Mouse (Mus musculus) left cerebral cortex, adult 2 months (tissue): Measurements from ENCODE around the gene Tdrd9. TPM values are rescaled to one million over a fixed set of nuclear protein-coding genes. Genes with fewer than 3 reads are reported as not detected.
"Not testable (repeated sequence)": the region's sequence is repeated elsewhere in the genome, so short reads cannot be mapped to it uniquely, and the experiment has no call there.

Experiments used
- DNase-seq, 2 experiments: peaks; one replicate each; pipeline ENCODE4 v3.0.0; 2021 to 2022; ENCODE audit warnings: low spot score in 2 of 2, mixed read lengths in 1 of 2; ENCODE audit errors: extremely low spot score in 1 of 2
- H3K27ac ChIP-seq: fragments of 200-600 bp; 2 replicates; pipeline ENCODE4 v1.8.1; 2022
- H3K4me3 ChIP-seq: fragments of 200-600 bp; 2 replicates; pipeline ENCODE4 v1.8.1; 2022
- CTCF ChIP-seq: fragments of 200-600 bp; IDR thresholded peaks from 2 replicates; pipeline ENCODE4 v1.8.1; 2022; ENCODE audit warnings: antibody characterized with exemption, mild to moderate bottlenecking, moderate library complexity
- intact Hi-C: fragments of 180-260 bp; cut with DNase I; formaldehyde crosslinking; loops from one replicate; pipeline ENCODE4 v1.15.1; 2025
- long read RNA-seq, 2 experiments: library from polyadenylated mRNA; stranded (forward); transcript quantifications; one replicate each; pipeline ENCODE4 v2.0.0; 2021; ENCODE audit warnings: borderline mapping rate in 2 of 2
- total RNA-seq, 2 experiments: library from RNA; stranded (reverse); gene quantifications; 2 replicates each; pipeline ENCODE4 v1.2.3; 2021

Tdrd9 gene
- under 1 TPM; 0.56 to 0.57 TPM for total RNA-seq
- long read RNA-seq, experiment 1, result 0 reads
- long read RNA-seq, experiment 2, partial matches to known transcripts, result 0 of 1 reads
- long read RNA-seq, experiment 2, other reads (novel, unspliced or antisense), result 1 of 1 reads

DNA sequence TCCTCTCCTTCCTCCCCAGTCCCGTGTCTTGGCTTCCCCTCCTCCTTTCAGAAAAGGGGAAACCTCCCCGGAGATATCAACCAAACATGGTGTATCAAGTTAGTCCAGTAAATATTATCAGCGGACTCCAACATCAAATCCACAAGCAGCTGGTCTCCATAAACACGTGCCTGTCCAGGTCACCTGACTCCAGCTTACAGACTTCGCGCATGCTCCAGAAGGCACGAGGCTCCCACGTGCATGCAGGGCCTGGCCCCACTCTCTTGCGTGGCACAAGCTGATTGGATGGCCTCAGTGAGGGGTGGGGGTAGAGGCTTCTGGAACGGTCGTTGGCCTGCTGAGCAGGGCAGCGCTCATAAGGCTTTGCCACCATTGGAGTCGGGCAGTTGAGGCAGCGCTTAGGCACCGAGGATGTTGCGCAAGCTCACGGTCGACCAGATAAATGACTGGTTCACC, at the start of gene Tdrd9:
Gene Tdrd9 (plus strand): TSS at position 329 of the 456 bp plus-strand sequence.
- Histone ChIP-seq H3K27ac (no peak within 1 kb of the TSS), H3K4me3 (no peak within 1 kb of the TSS)
- intact Hi-C loops, result no loop called here
- TF ChIP-seq CTCF, result no peak
- no peak for DNase-seq

DNA sequence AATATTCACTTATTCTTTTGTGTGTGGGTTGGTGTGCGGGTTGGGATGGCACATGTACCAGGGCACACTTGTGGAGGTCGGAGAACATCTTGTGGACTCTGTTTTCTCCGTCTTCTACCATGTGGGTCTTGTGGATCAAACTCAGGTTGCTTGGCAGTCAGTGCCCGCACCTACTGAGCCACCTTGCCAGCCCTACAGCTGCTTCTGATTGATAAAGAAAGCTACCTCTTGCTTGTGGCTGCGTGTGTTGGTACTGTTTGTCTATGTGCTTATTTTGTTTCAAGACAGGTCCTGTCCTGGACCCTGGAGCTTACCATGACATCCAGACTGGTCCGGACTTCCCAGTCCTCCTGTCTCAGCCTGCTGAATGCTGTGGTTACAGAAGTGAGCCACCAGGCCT, 48.2 kb upstream of the Tdrd9 start:
- no peak overlapping the region for H3K4me3 ChIP-seq
- intact Hi-C loops, result no loop called here
- no peak for DNase-seq
- H3K27ac ChIP-seq, result no peak overlapping the region
- no peak for TF ChIP-seq CTCF

DNA sequence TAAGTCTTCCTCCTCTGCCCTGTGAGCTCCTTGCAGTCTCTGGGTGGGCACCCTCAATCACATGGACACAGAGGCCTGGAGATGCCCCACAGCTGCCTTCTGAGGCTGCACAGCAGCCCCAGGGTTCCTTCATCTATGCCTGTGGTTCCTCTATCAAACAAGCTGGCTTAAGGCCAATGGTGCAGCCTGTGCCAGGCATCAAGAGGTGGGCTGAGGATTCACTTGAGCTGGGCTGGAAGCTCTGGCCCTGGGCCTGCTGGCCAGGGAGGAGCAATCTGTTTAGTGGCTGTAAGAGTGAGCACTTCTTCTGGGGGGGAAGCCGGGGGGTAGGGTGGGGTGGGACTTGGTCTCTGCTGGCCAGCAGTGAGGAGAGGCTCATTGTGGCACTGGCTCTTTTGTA, 44.0 kb upstream of the Tdrd9 start:
- Histone ChIP-seq H3K27ac (no peak overlapping the region), H3K4me3 (no peak overlapping the region)
- DNase-seq, result no peak
- TF ChIP-seq CTCF, result no peak
- intact Hi-C loops, result no loop called here

DNA sequence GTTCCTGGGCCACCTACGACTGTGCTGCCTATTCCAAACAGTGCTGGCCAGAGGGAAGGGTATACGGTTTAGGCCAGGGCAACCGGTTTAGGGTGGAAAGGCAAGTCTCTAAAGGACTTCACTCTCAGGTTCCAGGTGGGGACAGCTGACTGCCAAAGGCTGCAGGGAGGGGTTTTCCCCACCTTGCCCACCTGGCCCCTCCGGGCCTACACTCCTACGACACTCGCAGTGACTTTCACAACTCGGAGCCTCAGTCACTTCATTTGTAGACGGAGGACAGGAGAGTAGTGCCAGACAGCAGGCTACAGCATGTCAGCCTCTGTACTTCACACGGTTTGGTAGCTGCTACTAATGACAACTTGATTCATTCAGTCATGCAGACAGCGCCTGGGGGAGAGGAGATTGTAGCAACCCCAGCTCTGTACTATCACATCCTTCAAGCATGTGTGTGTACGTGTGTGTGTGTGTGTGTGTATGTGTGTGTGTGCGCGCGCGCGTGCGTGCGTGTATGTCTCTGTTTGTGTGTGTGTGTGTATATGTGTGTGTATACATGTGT, 42.9 kb upstream of the Tdrd9 start:
- no peak overlapping the region for H3K27ac ChIP-seq
- no peak for TF ChIP-seq CTCF
- DNase-seq, result no peak
- no peak overlapping the region for H3K4me3 ChIP-seq
- intact Hi-C loops, result no loop called here

DNA sequence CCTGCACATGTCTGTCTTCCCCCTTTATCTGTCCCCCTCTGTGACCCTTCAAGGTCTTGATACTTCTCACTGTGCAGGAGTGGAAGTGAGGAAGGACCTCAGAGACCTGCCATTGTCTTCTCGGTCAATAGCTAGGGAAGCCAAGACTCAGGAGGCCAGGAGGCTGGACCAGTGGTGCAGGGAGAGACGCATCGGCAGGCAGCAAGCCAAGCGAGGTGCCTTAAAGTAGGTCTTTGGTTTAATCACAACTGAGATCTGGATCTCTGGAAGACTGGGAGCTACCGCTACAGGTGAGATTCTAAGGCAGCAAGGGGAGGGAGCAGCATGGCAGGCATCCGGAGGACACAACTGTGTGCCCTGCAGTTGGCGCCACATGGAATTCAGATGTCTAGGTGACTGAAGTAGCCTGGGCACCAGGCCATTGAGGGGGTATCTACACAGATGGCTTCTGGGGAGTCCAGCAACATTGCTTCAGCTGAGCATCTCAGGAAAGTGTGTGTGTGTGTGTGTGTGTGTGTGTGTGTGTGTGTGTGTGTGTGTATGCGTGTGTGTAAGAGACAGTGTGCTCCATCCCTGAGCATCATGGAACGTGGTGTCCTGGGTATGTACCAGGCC, 39.8 kb upstream of the Tdrd9 start:
- H3K4me3 ChIP-seq, result no peak overlapping the region
- H3K27ac ChIP-seq, result no peak overlapping the region
- no peak for TF ChIP-seq CTCF
- intact Hi-C loops, result no loop called here
- DNase-seq, result no peak

DNA sequence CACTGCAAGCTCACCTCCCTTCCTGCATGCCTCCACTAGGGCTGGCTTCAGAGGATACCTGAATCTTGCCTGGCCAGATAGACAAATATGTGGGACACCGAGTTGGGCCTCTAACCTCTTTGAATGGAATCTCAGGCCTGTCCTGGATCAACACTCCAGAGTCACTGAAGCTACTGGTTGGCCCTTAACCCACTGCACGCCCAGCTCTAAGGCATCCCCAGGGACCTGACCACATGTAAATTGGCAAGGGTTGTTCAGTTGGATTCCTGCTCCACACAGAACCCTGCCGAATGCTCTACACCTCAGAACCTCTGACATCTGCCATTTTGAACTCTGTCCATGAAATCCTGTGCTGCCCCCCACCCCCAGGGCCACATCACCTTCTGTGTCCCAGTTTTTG, 38.8 kb upstream of the Tdrd9 start:
- intact Hi-C loops, result no loop called here
- no peak for TF ChIP-seq CTCF
- no peak for DNase-seq
- Histone ChIP-seq H3K4me3 (no peak overlapping the region), H3K27ac (no peak overlapping the region)

DNA sequence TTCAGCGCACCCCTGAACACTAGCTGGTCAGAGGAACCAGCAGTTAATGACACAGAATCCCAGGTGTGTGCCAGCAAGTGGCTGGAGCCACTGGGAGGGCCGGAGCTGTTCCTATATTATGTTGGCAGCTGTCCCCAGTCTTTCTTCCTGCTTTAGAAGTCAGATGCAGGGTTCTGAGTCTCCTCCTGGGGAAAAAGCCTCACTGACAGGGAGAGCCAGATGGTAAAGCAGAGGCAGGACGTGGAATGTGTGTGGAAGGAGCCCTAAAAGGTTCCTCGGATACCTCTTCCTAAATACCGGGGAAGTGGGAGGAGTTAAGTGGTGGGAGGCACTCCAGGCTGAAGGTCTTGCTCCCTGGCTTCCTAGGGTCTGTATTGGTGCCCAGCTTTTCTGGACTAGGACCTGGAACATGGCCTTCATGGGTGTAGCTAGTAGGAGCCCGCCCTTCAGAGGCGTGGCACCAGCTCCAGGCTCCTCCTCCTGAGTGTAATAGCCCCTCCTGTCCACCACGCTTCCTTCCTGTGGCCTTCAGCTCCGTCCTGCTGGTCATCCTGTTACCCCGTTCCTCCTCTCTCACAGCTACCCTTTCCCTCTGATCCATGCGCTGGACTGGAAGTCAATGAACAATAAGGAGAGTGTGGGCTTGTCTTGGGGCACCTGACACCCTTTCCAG, 38.2 kb upstream of the Tdrd9 start:
- Histone ChIP-seq H3K4me3 (no peak overlapping the region), H3K27ac (no peak overlapping the region)
- intact Hi-C loops, result no loop called here
- no peak for DNase-seq
- no peak for TF ChIP-seq CTCF

DNA sequence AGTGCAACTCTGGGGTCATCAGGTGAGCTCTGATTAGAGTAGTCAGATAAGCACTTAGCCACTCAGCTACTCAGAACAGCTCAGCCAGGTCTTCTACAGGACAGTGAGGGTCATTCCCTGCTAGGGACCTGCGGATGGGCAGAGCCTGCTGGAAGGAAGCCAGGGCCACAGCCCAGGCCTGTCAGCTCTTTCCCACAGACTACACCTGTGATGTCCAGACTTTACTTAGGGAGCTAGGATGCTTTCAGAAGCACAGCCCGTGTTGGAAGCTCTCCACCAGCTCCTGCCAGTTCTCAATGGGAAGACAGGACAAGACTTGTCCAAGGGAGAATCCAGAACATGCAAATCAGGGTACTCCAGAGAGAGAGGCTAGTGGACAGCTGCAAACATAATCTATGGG, 37.4 kb upstream of the Tdrd9 start:
- no peak for DNase-seq
- no peak for TF ChIP-seq CTCF
- Histone ChIP-seq H3K4me3 (no peak overlapping the region), H3K27ac (no peak overlapping the region)
- intact Hi-C loops, result no loop called here

DNA sequence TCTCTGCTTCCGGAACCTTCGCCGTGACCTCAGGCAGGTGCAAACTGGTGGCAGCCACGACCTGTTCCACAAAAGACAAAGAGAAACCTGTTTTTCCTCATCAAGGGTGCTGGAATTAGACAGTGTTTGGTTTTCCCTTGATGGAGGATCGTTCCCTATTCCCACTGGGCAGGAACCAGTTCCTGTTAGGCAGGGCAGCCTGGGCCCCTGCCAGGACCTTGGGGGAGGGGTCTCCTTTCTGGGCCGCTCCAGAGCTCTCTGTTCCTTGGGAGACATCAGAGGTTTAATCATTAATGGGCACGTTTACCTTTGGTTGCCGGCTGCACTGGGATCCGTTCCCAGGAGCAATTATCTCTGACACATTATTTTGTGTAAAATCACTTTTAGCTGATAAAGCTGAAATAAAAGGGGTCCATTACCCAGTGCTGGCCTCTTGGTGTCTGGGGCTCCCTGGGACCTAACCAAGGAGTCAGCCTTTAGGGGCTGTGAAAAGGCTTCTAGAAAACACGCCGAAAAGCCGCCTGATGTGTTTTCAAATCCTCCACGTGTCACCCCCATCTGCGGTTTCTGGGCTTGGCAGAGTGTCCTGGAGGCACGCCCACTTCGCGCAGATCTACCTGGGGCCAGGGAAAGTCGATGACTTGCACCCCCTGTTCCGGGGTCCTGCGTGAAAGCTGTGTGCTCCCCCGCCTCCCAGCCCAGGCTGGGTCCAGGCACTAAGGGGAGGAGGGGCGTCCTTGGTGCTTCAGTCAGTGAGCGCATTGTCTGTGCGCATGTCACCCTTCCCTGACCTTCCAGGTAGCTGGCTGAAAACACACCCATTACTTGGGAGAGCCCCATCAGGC, 34.4 kb upstream of the Tdrd9 start:
- intact Hi-C loops, result no loop called here
- TF ChIP-seq CTCF, result no peak
- no peak overlapping the region for H3K27ac ChIP-seq
- no peak overlapping the region for H3K4me3 ChIP-seq
- no peak for DNase-seq

DNA sequence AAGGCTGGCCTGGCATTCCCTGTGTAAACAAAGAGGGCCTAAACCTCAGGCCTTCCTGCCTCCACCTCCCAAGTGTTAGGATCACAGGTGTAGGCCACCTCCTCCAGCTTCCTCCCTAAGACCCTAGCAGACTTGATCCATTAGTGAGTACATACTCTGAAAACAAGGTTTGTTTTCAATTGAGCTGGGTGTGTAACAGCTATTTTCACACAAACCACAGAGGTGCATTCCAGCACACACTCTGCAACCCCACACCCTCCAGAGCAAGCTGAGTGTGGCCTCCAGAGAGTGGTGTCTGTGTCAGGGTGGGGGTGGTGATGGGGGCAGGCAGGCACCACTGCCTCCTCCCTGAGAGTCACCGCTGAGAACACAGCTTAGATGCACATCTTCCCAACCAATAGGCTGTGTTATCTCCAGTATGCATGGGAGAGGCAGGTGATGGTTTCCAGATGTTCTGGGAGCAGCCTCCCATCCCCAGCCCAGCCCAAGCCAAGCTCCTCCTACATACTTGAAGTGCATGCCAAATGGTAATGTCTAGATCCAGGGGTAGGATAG, 32.7 kb upstream of the Tdrd9 start:
- Histone ChIP-seq H3K4me3 (no peak overlapping the region), H3K27ac (no peak overlapping the region)
- no peak for DNase-seq
- intact Hi-C loops, result no loop called here
- TF ChIP-seq CTCF, result no peak

DNA sequence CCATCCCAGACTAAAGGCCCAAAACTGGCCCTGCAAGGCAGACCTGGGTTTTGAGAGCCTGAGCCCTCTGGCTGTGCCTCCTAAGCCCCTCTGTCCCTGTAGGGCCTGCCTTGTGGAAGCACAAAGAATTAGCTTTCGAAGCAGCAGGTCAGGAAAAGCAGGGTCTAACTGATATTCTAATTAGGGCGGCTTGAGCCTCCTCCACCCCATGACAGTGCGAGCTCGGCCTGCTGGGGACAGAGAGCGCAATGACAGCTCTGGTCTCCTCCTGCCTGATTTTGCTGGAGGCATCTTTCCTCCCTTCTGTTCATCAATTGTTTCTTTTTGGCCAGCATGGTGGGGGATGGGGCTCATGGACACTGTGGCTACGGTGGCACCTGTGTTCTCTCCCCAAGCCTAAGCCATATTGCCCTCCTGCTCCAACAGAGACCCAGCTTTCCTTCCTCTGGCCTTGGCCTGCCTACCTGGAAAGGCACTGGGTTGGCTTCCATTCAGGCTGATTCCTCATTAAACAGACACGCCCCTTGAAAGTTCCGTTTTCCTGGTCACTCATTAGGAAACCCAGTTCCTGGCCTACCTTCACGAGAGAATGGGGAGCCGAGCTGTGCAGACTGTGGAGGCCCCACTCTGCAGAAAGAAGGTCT, 27.8 kb upstream of the Tdrd9 start:
- TF ChIP-seq CTCF, result no peak
- DNase-seq, result no peak
- intact Hi-C loops, result no loop called here
- Histone ChIP-seq H3K4me3 (no peak overlapping the region), H3K27ac (no peak overlapping the region)

DNA sequence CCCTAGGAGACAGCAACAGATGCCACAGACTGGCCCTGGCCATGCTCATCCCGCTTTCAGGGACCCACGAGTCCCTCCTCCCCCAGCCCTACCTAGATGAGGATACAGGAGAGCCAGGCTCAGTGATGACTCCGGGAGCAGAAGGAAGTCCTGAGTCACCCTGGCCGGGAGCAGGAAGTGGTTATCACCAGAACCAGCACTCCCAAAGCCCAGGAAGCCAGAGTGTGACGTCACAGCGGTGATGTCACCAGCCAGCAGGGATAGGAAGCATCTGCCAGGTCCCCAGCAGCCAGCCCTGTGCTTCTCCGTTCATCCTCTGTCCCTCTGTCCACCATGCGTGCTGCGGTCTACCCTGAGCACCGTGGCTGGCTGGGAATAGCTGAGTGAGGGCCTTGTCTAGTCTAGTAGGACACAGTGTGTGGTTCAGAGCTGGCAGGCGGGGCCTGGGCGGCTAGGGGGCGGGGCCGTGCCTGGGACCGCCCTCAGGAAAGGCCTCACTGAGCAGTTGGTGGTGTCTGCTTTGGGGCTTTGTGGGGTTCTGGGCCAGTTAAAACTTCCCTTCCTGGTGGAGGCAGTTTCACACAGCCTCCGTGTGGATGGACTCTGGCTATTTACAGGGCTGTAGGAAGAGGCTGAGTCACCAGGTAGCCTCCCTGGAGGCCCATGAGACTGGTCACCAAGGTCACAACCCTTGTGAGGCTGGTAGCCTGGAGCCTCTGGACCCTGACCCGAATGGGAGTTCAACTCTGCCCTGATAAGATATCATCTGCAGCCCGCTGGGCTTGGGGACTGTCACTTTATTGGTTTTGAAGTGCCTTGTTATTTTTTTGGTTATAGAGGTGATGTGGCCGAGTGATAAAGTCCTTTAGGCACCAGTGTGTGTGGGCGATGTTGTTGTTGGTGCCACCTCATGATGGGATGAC, 27.0 kb upstream of the Tdrd9 start:
- DNase-seq, H3K27ac ChIP-seq, H3K4me3 ChIP-seq, intact Hi-C loops: not testable (repeated sequence)
